Mouse (Mus musculus): ENCODE results near the gene Mpped2. TPM values are rescaled to one million over a fixed set of nuclear protein-coding genes. Genes with fewer than 3 reads are reported as not detected.

The Mpped2 gene
- polyA plus RNA-seq, 1 experiment, result 7.6 TPM

DNA sequence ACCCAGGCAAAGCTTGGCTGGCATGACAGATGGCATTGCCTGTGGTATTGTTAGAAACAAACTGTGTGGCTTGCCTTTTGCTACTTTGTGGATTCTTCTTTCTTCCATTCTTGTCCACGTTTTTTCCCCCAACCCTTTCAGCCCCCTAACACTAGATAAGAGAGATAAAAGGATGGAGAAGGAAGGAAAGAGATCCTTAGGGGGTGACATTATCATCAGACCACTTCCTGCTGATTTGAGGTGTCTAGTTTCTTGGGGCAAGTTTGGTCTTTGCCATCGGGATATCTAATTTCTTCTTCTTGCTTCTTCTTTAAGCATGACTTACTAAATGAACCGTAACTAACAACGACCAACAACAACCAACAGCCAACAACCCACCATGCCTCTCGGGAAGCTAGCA is 40.3 kb downstream of the Mpped2 start:
- Histone ChIP-seq H3K9ac (ENCODE audit: low read depth, poor library complexity, severe bottlenecking) (no peak overlapping the region), H3K4me1 (ENCODE audit: control insufficient read depth, insufficient read depth, low read length) (no peaks in the 10 kb centered on the region), H3K4me3 (ENCODE audit: low read depth, low read length) (no peak overlapping the region), H3K36me3 (ENCODE audit: control insufficient read depth, insufficient read depth, low read length, poor library complexity, severe bottlenecking) (no peaks in the 10 kb centered on the region), H3K27ac (ENCODE audit: insufficient read depth, low read length) (no peak overlapping the region), H3K9me3 (replicated peaks; ENCODE audit: control insufficient read depth, insufficient read depth, low read length, poor library complexity, severe bottlenecking) (no peaks in the 10 kb centered on the region), H3K27me3 (ENCODE audit: control insufficient read depth, insufficient read depth, low read length, poor library complexity, severe bottlenecking) (no peaks in the 10 kb centered on the region)
- TF ChIP-seq EP300 (IDR thresholded peaks at IDR 0.05; ENCODE audit: insufficient read depth, low read depth, low read length), result no peak
- TF ChIP-seq CTCF (IDR thresholded peaks at IDR 0.05; ENCODE audit: low read depth, low read length), result no peak
- no peak for TF ChIP-seq POLR2A (IDR thresholded peaks at IDR 0.05; ENCODE audit: insufficient read depth, low read length)

DNA sequence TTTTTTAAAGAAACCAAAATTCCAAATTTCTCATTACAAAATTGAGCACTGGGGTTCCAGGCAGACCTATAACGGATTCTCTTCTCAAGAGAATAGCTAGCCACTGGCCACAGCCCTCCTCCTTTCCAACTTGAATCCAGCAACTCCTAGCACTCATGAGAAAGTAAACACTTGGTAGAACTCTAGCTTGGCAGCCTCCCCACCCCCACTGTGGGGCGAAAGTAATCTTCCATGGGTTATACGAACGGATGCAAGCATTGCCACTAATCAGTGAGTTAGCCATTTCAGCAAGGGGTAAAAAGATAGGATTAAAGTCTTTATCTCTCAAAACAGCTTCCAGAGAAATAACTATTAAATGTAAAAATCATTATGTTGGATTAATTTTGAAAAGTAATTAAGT is 40.9 kb downstream of the Mpped2 start:
- H3K4me1 ChIP-seq (ENCODE audit: control insufficient read depth, insufficient read depth, low read length), result no peaks in the 10 kb centered on the region
- no peaks in the 10 kb centered on the region for H3K9me3 ChIP-seq (replicated peaks; ENCODE audit: control insufficient read depth, insufficient read depth, low read length, poor library complexity, severe bottlenecking)
- no peak overlapping the region for H3K4me3 ChIP-seq (ENCODE audit: low read depth, low read length)
- H3K27me3 ChIP-seq (ENCODE audit: control insufficient read depth, insufficient read depth, low read length, poor library complexity, severe bottlenecking), result no peaks in the 10 kb centered on the region
- TF ChIP-seq CTCF (IDR thresholded peaks at IDR 0.05; ENCODE audit: low read depth, low read length) (no peak), EP300 (IDR thresholded peaks at IDR 0.05; ENCODE audit: insufficient read depth, low read depth, low read length) (no peak), POLR2A (IDR thresholded peaks at IDR 0.05; ENCODE audit: insufficient read depth, low read length) (no peak)
- H3K9ac ChIP-seq (ENCODE audit: low read depth, poor library complexity, severe bottlenecking), result no peak overlapping the region
- H3K36me3 ChIP-seq (ENCODE audit: control insufficient read depth, insufficient read depth, low read length, poor library complexity, severe bottlenecking), result no peaks in the 10 kb centered on the region
- H3K27ac ChIP-seq (ENCODE audit: insufficient read depth, low read length), result no peak overlapping the region

DNA sequence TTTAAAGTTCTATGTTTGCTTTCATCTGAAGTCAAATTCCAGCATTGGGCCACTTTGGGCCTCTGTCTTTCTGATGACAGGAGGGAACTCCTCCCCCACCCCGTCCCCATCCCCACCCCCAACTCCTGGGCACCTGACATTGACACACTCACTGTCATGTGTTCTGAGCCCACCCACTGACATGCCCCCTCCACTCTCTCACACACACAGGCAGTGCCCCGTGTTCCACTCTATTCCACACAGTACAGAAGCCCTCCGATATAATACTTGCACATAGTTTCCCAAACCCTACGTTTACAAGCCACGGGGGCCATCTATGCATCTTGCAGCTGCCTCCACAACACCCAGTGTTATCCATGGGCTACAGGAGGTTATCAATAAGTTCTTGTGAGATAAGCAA is 42.1 kb downstream of the Mpped2 start:
- H3K9me3 ChIP-seq (replicated peaks; ENCODE audit: control insufficient read depth, insufficient read depth, low read length, poor library complexity, severe bottlenecking), result no peaks in the 10 kb centered on the region
- H3K4me3 ChIP-seq (ENCODE audit: low read depth, low read length), result no peak overlapping the region
- H3K9ac ChIP-seq (ENCODE audit: low read depth, poor library complexity, severe bottlenecking), result no peak overlapping the region
- TF ChIP-seq EP300 (IDR thresholded peaks at IDR 0.05; ENCODE audit: insufficient read depth, low read depth, low read length) (no peak), CTCF (IDR thresholded peaks at IDR 0.05; ENCODE audit: low read depth, low read length) (no peak), POLR2A (IDR thresholded peaks at IDR 0.05; ENCODE audit: insufficient read depth, low read length) (no peak)
- H3K27me3 ChIP-seq (ENCODE audit: control insufficient read depth, insufficient read depth, low read length, poor library complexity, severe bottlenecking), result no peaks in the 10 kb centered on the region
- no peaks in the 10 kb centered on the region for H3K36me3 ChIP-seq (ENCODE audit: control insufficient read depth, insufficient read depth, low read length, poor library complexity, severe bottlenecking)
- H3K4me1 ChIP-seq (ENCODE audit: control insufficient read depth, insufficient read depth, low read length), result no peaks in the 10 kb centered on the region
- no peak overlapping the region for H3K27ac ChIP-seq (ENCODE audit: insufficient read depth, low read length)

DNA sequence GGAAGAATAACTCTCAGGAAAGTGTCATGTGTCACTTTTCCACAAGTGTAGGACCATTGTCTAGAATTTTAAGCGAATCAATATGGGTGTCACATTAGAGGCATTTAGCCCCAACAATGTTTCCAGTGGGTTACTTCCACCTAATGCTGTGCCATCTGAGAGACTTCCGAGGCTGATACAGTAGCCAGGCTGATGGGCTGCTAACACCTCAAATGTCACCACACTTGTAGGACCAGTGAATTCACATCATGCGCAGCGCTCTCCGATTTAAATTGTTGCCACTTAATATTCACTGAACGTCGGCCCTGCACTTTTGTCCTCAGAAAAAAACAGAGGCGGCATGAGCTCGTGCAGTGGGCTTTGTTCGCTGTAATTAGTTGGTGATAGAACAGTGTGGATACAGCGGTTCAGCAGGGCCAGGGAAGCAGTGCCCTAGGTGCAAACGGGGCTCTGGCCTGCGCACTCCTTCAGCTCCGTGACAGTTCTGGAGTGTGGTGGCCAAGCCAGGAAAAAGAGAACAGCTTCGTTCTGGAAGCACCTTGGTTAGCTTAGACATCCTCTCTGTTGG is 42.8 kb downstream of the Mpped2 start:
- no peak overlapping the region for H3K9ac ChIP-seq (ENCODE audit: low read depth, poor library complexity, severe bottlenecking)
- no peaks in the 10 kb centered on the region for H3K4me1 ChIP-seq (ENCODE audit: control insufficient read depth, insufficient read depth, low read length)
- no peaks in the 10 kb centered on the region for H3K9me3 ChIP-seq (replicated peaks; ENCODE audit: control insufficient read depth, insufficient read depth, low read length, poor library complexity, severe bottlenecking)
- TF ChIP-seq EP300 (IDR thresholded peaks at IDR 0.05; ENCODE audit: insufficient read depth, low read depth, low read length), result no peak
- TF ChIP-seq POLR2A (IDR thresholded peaks at IDR 0.05; ENCODE audit: insufficient read depth, low read length), result no peak
- no peak for TF ChIP-seq CTCF (IDR thresholded peaks at IDR 0.05; ENCODE audit: low read depth, low read length)
- no peaks in the 10 kb centered on the region for H3K36me3 ChIP-seq (ENCODE audit: control insufficient read depth, insufficient read depth, low read length, poor library complexity, severe bottlenecking)
- no peaks in the 10 kb centered on the region for H3K27me3 ChIP-seq (ENCODE audit: control insufficient read depth, insufficient read depth, low read length, poor library complexity, severe bottlenecking)
- no peak overlapping the region for H3K27ac ChIP-seq (ENCODE audit: insufficient read depth, low read length)
- no peak overlapping the region for H3K4me3 ChIP-seq (ENCODE audit: low read depth, low read length)

DNA sequence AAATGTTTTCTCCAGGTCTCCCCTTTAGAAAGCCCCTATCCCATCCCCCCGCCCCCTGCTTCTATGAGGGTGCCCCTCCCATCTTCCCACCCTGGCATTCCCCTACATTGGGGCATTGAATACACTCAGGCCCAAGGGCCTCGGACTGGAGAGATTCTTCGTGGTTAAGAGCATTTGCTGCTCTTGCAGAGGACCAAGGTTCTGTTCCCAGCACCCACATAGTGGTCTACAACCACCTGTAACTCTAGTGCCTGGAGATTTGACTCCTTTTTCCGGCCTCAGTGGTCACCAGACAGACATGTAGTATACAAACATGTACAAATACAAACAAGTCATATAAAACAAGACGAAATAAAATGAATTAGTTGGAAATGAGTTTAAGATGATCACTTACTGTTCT is 45.9 kb downstream of the Mpped2 start:
- H3K36me3 ChIP-seq (ENCODE audit: control insufficient read depth, insufficient read depth, low read length, poor library complexity, severe bottlenecking), result no peaks in the 10 kb centered on the region

DNA sequence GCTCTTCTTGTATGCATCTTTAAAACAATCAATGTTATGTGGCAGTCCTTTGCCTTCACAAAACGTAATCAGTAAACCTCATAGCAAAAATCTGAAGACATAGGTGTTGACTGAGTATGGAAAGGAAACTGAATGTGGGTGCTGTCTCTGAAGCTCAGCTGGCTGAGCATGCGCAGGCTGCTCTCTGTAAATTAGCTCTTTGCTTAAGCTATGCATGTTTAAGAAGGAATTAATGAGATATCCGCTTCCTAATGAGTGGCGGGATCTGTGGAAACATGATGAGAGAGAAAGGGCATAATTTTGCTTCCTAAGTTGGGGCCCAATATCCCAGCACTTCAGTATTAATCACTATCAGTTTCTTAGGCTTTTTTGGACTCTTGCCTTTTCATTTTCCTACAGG is 51.0 kb downstream of the Mpped2 start:
- H3K27me3 ChIP-seq (ENCODE audit: control insufficient read depth, insufficient read depth, low read length, poor library complexity, severe bottlenecking), result no peaks in the 10 kb centered on the region
- H3K4me1 ChIP-seq (ENCODE audit: control insufficient read depth, insufficient read depth, low read length), result no peaks in the 10 kb centered on the region
- no peak overlapping the region for H3K4me3 ChIP-seq (ENCODE audit: low read depth, low read length)
- H3K9me3 ChIP-seq (replicated peaks; ENCODE audit: control insufficient read depth, insufficient read depth, low read length, poor library complexity, severe bottlenecking), result no peaks in the 10 kb centered on the region
- no peak overlapping the region for H3K9ac ChIP-seq (ENCODE audit: low read depth, poor library complexity, severe bottlenecking)
- no peaks in the 10 kb centered on the region for H3K36me3 ChIP-seq (ENCODE audit: control insufficient read depth, insufficient read depth, low read length, poor library complexity, severe bottlenecking)
- no peak for TF ChIP-seq EP300 (IDR thresholded peaks at IDR 0.05; ENCODE audit: insufficient read depth, low read depth, low read length)
- TF ChIP-seq POLR2A (IDR thresholded peaks at IDR 0.05; ENCODE audit: insufficient read depth, low read length), result no peak
- TF ChIP-seq CTCF (IDR thresholded peaks at IDR 0.05; ENCODE audit: low read depth, low read length), result no peak
- no peak overlapping the region for H3K27ac ChIP-seq (ENCODE audit: insufficient read depth, low read length)

More for the DNA sequence above, 45.9 kb downstream of the Mpped2 start:
- no peak overlapping the region for H3K9ac ChIP-seq (ENCODE audit: low read depth, poor library complexity, severe bottlenecking)
- no peaks in the 10 kb centered on the region for H3K27me3 ChIP-seq (ENCODE audit: control insufficient read depth, insufficient read depth, low read length, poor library complexity, severe bottlenecking)
- no peak overlapping the region for H3K4me3 ChIP-seq (ENCODE audit: low read depth, low read length)
- TF ChIP-seq EP300 (IDR thresholded peaks at IDR 0.05; ENCODE audit: insufficient read depth, low read depth, low read length) (no peak), CTCF (IDR thresholded peaks at IDR 0.05; ENCODE audit: low read depth, low read length) (no peak), POLR2A (IDR thresholded peaks at IDR 0.05; ENCODE audit: insufficient read depth, low read length) (no peak)
- H3K9me3 ChIP-seq (replicated peaks; ENCODE audit: control insufficient read depth, insufficient read depth, low read length, poor library complexity, severe bottlenecking), result no peaks in the 10 kb centered on the region
- H3K27ac ChIP-seq (ENCODE audit: insufficient read depth, low read length), result no peak overlapping the region
- H3K4me1 ChIP-seq (ENCODE audit: control insufficient read depth, insufficient read depth, low read length), result no peaks in the 10 kb centered on the region
